Mouse (Mus musculus) c-Kit-positive CD71-negative TER-119-negative erythroid progenitor cells, embryonic 14.5 days (primary cell): ENCODE data around the gene Gstp2.

Experiments
- DNase-seq: peaks from one replicate; pipeline ENCODE4 v3.0.0-alpha.2; 2013; ENCODE audit warnings: low read depth

Gene Gstp2

GRCm38 (mm10) chr19:4011086-4011485, 34.7 kb downstream of the Gstp2 start:
- DNase-seq = no peak

DNA sequence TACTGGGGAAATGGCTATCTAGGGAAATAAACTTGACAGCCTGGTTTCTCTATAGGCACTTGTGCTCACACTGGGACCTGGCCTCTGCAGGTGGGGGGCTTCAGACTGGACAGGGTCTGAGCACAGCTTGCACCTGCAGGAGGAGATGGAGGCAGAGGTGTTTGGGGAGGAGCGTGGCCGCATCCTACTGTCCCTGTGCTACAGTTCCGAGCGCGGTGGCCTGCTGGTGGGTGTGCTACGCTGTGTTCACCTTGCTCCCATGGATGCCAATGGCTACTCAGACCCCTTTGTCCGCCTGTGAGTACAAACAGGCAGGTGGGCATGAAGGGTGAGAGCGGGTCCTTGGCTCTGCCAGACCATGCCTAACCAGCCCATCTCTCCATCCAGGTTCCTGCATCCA, 39.9 kb downstream of the Gstp2 start:
- no peak for DNase-seq

GRCm38 (mm10) chr19:4005091-4005490, 40.7 kb downstream of the Gstp2 start:
- DNase-seq = no peak

DNA sequence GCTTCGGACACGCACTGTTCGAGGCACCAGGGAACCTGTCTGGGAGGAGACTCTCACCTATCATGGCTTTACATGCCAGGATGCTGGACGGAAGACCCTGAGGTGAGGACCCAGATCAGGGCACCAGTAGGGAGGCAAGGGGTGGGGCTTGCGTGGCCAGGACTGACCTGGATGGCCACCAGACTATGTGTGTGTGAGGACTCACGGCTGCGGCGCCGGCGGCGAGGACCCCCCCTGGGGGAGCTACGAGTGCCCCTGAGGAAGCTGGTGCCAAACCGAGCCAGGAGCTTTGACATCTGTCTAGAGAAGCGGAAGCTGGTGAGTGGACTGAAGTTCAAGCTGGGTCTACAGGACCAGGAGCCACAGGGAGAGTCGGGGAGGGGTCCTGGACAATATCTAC, 41.5 kb downstream of the Gstp2 start:
- DNase-seq = no peak

- no peak for DNase-seq
These were observed 42.2 kb downstream of the Gstp2 start for GRCm38 (mm10) chr19:4003641-4004040.

- no peak for DNase-seq
These were observed 42.7 kb downstream of the Gstp2 start, which contains the start of gene Doc2g for GRCm38 (mm10) chr19:4003112-4003511. Gene Doc2g, plus strand, starts transcription at chr19:4003313.

GRCm38 (mm10) chr19:4001752-4002151, 44.1 kb downstream of the Gstp2 start:
- DNase-seq = no peak

GRCm38 (mm10) chr19:4000949-4001525, 44.8 kb downstream of the Gstp2 start:
- no peak for DNase-seq

GRCm38 (mm10) chr19:4000119-4000900, 45.5 kb downstream of the Gstp2 start, which contains the start of the genes Nudt8 and Gm49405:
Gene Nudt8, plus strand, starts transcription at chr19:4000580.
Gene Gm49405, plus strand, starts transcription at chr19:4000626.
- peak; percentile 98 for DNase-seq

GRCm38 (mm10) chr19:3999121-3999730, 46.6 kb downstream of the Gstp2 start:
- DNase-seq = no peak

- DNase-seq = no peak
These were observed 47.5 kb downstream of the Gstp2 start for GRCm38 (mm10) chr19:3998335-3998734.

- no peak for DNase-seq
These were observed 48.6 kb downstream of the Gstp2 start for GRCm38 (mm10) chr19:3997231-3997630.

- no peak for DNase-seq
These were observed 49.1 kb downstream of the Gstp2 start for GRCm38 (mm10) chr19:3996747-3997146.

- no peak for DNase-seq
These were observed 49.7 kb downstream of the Gstp2 start for GRCm38 (mm10) chr19:3996106-3996505.

DNA sequence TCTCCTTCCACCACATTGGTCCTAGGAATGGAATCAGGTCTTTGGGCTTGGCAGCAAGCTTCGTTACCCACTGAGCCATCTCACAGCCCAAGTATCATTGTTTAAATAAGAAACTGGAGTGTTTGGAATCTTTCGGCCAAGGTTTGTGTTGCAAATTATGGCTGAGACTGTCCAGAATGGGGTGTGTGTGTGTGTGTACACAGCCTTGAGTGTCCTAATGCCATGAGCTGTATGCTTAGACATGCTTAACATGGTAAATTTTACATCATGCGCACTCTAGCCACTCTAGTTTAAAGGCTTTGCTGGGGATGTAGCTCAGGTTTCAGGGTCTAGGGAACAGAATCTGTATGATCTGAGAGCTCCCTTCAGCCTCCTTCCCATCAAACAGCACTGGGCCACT, 50.3 kb downstream of the Gstp2 start:
- no peak for DNase-seq

DNA sequence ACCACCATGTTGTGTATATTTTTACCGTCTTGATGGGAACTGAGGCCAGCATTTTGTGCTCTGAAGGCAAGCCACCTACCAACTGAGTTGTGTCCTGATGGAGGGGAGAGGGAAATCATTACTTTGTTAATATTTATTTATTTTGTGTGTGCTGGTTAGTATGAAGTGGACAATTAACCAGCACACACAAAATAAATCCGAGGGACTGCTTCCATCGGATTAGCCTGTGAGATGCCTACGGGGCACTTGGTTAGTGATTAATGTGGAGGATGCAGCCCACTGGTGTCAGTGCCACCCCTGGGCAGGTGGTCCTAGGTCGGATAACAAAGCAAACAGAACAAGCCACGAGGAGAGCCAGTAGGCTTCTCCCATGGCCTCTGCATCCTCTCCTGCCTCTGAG, 50.9 kb downstream of the Gstp2 start:
- DNase-seq = no peak

DNA sequence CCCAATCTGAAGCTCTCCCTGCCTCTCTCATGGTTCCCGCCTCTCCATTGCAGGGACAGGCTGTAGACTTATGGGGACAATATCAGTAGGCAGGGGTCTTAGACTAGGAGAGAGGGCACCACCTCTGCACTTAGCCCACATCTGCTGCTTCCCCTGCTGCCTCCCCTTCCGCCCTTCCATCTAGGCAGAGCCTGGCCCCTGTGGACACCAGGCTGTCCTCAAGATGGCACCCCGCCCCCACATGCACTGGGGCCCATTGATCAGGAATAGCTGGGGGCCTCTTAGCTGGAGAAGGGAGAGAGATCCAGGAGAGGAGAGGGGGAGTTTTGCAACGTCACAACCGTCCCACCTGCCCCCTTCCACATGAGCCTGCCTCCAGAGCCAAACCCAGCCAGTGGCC, 53.4 kb downstream of the Gstp2 start, which contains the start of gene Tbx10:
TSS of gene Tbx10 (plus strand) at position 337 of the 400 bp plus-strand sequence.
- no peak for DNase-seq

DNA sequence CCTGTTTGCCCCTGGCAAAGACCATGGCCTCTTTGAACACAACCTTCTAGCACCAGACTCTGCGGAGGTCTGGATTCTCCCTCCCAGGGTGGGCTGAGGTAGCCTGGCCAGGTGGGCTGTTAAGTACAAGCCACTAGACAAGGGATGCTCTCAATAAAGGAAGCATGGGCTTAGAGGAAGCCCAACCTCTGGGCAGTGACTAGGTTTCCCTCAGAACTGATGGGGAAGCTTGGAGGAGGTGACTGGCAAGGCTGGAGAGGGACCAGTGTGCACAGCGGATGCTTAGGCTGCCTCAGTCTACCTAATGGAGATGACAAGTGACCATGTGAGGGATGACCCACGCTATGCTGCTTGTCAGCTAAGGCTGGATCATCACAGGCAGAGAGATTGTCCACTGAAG, 53.9 kb downstream of the Gstp2 start:
- DNase-seq = no peak

GRCm38 (mm10) chr19:3991562-3991961, 54.3 kb downstream of the Gstp2 start:
- no peak for DNase-seq

DNA sequence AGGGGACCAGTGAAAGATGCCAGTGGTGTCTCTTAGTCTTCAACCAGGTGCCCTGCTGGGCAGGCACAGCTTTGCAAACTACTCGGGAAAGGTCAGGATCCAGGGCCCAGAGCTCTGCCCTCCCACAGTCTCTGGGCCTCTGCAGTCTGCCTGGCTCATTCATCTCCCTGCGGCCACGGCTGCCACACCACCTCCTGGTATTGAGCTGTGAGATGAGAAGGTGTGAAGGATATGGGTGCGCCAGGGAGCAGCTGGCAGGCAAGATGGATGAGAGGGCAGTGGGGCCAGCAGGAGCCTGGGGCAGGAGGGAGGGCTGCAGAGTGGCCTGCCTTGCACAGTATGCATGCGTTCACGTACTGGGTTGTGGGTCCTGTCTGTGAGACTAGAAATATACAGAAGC, 55.0 kb downstream of the Gstp2 start:
- no peak for DNase-seq
